Mouse (Mus musculus) mesoderm, embryonic 11.5 days (tissue): ENCODE data around the gene Tctex1d4.

Experiments used
- DNase-seq: peaks from one replicate; pipeline ENCODE4 v3.0.0-alpha.2; 2012; ENCODE audit warnings: low read depth, low spot score

Gene Tctex1d4

DNA sequence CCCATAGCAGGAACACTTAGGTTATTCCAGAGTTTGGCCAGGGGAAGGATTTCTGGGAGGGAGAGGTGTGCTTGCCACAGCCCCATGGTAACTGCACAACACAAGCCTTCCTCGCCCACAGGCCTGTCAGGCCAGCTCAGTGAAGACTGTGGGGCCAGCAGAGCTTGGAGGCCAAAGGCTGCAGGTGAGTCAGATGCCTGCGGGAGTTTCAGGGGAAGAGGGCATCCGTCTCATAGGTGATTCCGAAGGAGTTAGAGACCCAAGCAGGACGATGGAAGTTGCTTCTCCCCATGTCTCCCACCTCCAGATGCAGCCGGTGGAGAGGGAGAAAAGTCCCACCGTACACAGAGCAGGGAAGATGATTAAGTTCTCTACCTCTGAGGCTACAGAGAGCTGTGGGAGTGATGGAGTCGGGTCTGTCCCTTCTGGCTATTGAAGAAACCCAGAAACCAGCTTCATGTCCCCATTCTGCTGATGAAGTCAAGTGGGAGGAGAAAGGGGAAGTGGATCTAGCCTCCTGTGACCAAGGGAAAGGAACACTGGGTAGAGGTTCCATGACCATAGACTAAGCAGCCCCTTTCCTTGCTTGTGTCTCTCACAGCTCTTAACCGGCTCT is at the start of gene Tctex1d4:
Gene Tctex1d4, plus strand, starts transcription at position 120 of the 616 bp plus-strand sequence.
- no peak for DNase-seq

- no peak for DNase-seq
These were observed 38.5 kb upstream of the Tctex1d4 start for GRCm38 (mm10) chr4:117087948-117088640.

DNA sequence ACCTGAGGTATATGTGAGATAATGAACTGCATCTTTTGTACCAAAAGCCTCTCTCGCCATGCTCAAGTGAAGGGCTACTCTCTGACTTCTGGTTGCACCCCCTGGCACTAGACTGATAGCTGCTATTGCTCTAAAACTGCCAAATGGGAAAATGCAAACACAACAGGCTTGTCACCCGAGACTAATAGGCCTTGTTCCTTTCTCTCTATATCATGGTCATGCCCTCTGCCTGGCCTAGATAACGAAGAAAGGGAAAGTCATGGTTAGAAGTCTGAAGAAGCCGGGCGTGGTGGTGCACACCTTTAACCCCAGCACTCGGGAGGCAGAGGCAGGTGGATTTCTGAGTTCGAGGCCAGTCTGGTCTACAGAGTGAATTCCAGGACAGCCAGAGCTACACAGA is 36.0 kb upstream of the Tctex1d4 start:
- DNase-seq: no peak

GRCm38 (mm10) chr4:117094626-117095361 is 31.8 kb upstream of the Tctex1d4 start:
- DNase-seq: no peak

- peak; percentile 90 for DNase-seq
These were observed 30.8 kb upstream of the Tctex1d4 start, which contains the start of gene Ptch2 for GRCm38 (mm10) chr4:117095551-117096452. Gene Ptch2, plus strand, starts transcription at chr4:117096075.

DNA sequence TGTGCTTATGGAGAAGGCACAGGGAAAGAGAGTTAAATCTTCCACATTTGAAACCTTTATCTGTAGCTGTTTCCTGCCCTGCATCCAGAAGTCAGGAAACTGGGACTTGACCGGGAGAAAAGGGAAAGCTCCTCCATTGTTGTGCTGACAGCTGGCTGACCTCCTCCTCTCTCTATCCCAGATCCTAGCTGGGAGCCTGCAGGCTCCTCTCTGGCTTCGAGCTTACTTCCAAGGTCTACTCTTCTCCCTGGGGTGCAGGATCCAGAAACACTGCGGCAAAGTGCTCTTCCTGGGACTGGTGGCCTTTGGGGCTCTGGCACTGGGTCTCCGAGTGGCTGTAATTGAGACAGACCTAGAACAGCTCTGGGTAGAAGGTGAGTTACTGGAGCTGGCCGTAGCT is 29.9 kb upstream of the Tctex1d4 start:
- no peak for DNase-seq

- DNase-seq: peak; percentile 15
These were observed 28.4 kb upstream of the Tctex1d4 start for GRCm38 (mm10) chr4:117097969-117098763.

DNA sequence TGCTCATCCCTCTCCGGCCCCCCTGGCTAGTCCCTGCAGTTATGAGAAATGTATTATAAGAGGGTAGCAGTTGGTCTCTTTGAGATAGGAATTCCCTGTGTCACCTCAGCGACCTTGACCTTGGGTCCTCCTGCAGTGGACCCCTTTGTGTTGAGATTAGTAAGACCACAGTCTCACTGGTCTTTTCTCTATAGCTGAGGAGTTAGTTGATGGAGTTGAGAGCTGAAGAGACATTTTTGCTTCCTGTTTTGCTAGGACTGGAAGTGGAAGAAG is 27.9 kb upstream of the Tctex1d4 start:
- DNase-seq: no peak

DNA sequence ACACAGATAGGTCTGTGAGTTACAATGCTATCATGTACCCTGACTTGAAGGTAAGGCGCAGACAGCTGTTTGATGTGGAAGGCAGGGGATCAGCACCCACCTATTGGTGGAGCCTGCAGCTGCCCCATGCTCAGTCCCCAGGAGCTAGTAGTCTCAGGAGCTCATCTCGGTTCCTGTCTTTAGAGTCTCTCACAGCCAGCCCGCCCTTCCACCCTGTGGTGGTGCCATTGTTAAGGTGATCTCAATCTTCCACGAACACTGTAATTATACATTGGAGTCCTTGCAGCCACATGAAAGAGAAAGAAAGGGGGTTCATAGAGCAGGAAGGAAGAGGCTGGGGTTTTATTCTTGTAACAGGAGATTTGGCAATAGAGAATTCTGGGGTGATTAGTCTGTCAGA is 26.6 kb upstream of the Tctex1d4 start:
- DNase-seq: no peak

DNA sequence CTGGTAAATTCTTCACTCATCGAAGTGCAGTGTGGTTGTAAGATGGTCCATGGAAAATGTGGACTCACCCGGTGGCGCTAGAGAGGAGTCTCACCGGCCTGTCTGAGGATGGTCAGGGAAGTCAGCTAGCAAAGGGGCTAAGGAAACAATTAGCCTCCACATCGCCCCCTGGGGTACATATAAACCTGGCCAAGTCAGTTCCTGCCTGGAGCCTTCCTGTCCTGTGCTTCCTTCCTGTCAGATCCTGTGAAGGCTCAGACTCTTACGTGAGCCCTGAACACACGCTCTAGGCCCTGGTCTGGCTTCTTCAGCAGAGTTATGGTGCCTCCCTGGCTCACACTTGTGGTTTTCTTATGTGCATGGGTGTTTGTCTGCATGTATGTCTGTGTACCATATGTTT is 25.4 kb upstream of the Tctex1d4 start:
- peak; percentile 51 for DNase-seq

- no peak for DNase-seq
These were observed 21.9 kb upstream of the Tctex1d4 start for GRCm38 (mm10) chr4:117104672-117105071.

DNA sequence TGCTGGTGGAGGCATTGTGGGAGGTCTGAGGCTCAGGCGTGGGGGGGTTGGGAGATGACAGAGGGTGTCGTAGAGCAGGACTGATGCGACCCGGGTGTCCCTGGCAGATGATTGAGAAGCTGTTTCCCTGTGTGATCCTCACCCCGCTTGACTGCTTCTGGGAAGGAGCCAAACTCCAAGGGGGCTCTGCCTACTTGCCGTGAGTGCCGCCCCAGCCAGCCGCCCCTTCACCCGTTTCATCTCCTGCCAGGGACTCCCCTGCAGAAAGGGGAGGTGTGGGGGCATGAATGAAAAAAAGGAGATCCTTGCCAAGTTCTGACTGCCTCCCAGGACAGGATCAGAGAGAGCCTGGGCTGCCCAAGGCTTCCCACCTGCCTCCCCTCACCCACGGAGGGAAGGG is 21.5 kb upstream of the Tctex1d4 start:
- no peak for DNase-seq

- no peak for DNase-seq
These were observed 18.6 kb upstream of the Tctex1d4 start for GRCm38 (mm10) chr4:117107813-117108523.

GRCm38 (mm10) chr4:117108524-117108849 is 18.1 kb upstream of the Tctex1d4 start:
- no peak for DNase-seq

DNA sequence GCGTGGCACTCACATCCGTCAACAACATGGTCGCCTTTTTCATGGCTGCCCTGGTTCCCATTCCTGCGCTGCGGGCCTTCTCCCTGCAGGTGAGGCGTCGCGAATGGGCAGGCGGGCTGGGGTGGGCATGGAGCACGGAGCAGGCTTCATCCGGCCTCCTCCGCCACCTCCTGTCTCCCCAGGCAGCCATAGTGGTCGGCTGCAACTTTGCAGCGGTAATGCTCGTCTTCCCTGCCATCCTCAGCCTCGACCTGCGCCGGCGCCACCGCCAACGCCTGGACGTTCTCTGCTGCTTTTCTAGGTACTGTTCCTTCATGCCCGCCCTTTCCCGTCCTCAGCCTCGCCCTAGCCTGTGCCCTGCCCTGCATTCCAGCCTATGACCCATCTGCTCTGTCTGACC is 17.3 kb upstream of the Tctex1d4 start:
- no peak for DNase-seq

DNA sequence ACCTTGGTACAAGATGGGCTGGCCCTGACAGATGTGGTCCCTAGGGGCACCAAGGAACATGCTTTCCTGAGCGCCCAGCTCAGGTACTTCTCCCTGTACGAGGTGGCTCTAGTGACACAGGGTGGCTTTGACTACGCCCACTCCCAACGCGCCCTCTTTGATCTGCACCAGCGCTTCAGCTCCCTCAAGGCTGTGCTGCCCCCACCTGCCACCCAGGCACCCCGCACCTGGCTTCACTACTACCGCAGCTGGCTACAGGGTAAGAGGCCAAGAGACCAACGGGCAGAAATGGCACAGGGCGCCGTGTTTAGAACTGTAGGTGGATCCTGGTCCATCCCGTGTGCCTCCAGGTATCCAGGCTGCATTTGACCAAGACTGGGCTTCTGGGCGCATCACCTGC is 16.3 kb upstream of the Tctex1d4 start:
- no peak for DNase-seq

DNA sequence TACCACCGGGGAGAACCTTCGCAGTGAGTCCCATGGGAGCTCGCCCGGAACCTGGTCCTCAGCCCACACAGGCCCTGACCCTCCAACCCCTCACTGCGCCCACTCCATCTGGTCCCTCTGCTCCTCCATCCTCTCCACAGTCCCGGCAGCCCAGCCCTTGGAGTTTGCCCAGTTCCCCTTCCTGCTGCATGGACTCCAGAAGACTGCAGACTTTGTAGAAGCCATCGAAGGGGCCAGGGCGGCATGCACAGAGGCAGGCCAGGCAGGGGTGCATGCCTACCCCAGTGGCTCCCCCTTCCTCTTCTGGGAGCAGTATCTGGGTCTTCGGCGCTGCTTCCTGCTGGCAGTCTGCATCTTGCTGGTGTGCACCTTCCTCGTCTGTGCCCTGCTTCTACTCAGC is 15.6 kb upstream of the Tctex1d4 start:
- no peak for DNase-seq

DNA sequence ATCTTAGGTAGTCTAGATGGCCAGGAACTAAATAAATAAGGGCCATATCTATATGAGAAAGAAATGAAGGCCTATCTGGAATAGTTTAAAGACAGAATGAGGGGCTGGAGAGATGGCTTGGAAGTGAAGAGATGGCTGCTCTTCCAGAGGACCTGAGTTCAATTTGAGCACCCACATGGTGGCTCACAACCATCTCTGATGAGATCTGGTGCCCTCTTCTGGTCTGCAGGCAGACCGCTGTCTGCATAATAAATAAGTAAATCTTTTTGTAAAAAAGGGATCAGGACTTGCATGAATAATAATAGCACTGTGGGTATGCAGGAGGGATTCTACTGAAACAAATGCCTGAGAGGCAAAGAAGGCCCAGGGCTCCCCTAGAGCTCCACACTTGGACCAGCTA is 13.4 kb upstream of the Tctex1d4 start:
- DNase-seq: no peak

DNA sequence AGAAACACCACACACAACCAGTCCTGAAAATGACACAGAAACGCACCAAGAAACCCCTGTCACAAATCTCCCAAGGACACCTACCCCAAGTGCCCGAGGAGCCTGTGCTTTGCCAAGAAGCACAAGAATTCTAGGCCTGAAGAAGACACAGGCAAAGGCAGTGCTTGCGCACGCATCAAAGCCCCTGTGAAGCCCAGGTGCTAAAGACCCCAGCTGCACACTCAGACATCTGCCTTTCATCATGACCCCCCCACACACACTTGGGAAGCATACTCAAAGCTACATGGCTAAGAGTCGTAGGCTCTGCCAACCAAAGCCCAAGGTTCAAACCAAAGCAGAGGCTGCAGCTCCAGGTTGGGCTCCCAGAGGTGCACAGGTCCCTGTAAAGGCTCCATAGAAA is 11.0 kb upstream of the Tctex1d4 start:
- no peak for DNase-seq

DNA sequence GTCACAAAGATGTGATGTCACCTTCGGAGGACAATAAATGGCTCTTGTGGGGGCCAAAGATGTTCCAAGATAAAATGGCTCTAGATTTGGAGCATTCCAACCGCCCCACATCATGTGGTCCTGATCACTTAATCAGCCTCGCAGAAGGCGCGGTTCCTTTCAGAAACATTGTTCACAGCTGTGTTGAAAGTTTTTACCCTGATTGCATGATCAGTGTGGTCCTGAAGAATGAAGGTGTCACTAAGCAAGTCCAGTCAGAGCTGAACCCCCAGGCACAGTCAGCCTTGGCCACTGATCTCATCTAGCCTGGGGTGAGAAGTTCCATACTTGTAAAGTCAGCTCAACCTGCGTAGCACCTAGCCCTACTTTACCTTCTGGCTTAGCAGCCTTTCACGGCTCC is 8.7 kb upstream of the Tctex1d4 start:
- no peak for DNase-seq

- DNase-seq: no peak
These were observed 7.0 kb upstream of the Tctex1d4 start for GRCm38 (mm10) chr4:117119636-117120035.
